8 mouse cellular contexts compared by ENCODE assay signal in the genomic region with DNA sequence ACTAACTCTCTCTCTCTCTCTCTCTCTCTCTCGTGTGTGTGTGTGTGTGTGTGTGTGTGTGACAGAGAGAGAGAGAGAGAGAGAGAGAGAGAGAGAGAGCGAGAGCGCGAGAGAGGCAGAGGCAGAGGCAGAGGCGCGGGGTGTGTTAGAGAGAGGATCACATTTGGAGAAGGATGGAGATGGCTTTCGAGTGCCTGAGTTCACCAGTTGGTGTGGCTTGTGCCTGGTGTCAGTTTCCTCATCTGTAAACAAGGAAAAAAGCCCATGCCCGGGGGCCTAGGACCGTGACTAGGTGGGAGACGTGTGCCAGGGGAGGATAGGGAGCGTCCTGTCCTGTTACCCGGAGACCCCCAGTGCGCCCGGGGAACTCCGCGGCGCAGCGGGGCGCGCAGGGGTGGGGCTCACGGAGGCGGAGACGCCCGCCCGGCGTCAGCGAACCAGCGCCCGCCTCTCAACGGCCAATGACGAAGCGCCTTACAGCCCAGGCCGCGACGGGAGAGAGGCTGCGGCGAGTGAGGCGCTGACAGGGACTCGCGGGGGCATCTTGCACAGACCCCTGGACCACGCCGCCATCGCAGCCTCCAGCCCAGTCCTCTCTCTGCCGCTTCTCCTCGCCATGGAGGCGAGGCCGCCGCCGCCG. TPM values are rescaled to one million over a fixed set of nuclear protein-coding genes. Genes with fewer than 3 reads are reported as not detected.
DNase-seq lines count a peak whose midpoint lies in the region; ATAC-seq lines count a peak whose summit lies in the region.

A gene (plus strand): TSS at position 485 of the 640 bp plus-strand sequence.

- H3K9ac ChIP-seq in intestine, embryonic 14.5 days (ENCODE audit: low read length), result peak within 1 kb of the TSS; percentile 80

- H3K4me3 ChIP-seq in intestine, embryonic 14.5 days (ENCODE audit: low read depth, low read length), result peak within 1 kb of the TSS; percentile 85

- intact Hi-C loops in gastrocnemius, postnatal 14 days (cut with DNase I; ENCODE audit: low total_unique reads), result no loop called here
- intact Hi-C loops in left cerebral cortex, postnatal 14 days (cut with DNase I), result loop anchor here (5.0 kb wide), 3 partner anchors 47 to 82 kb away; no protein-coding TSS in a partner anchor

- under 1% methylated on average over 45 of the region's 50 CpGs for WGBS in intestine, embryonic 14.5 days

- ATAC-seq in intestine, embryonic 14.5 days (replicated peaks; ENCODE audit: low FRiP score, low TSS enrichment, low read depth), result peak; percentile 96

- H3K9me3 ChIP-seq in intestine, embryonic 14.5 days (ENCODE audit: control insufficient read depth, low read length), result no peaks in the 10 kb centered on the region

- peak; percentile 84 for DNase-seq in adipocyte (ENCODE audit: low spot score)
- DNase-seq in embryo, embryonic 10 days (ENCODE audit: low spot score), result peak; percentile 95
- DNase-seq in gastrocnemius, postnatal 14 days, result peak; percentile 91
- peak; percentile 95 for DNase-seq in intestine, embryonic 14.5 days (ENCODE audit: low spot score)
- peak; percentile 88 to 92 for DNase-seq in left cerebral cortex, postnatal 14 days (ENCODE audit: low spot score in 2 of 2)
- peak; percentile 91 for DNase-seq in mesoderm, embryonic 11.5 days (ENCODE audit: low read depth, low spot score)
- peak; percentile 84 to 85 for DNase-seq in right cerebral cortex, postnatal 36 days (ENCODE audit: low spot score in 2 of 2)
- DNase-seq in yolk sac, embryonic 10.5 days (ENCODE audit: low spot score), result peak; percentile 92

- H3K4me1 ChIP-seq in intestine, embryonic 14.5 days (replicated peaks; ENCODE audit: control insufficient read depth, insufficient read depth, low read length), result peaks cover 21% of the 10 kb centered on the region

- H3K27me3 ChIP-seq in intestine, embryonic 14.5 days (replicated peaks; ENCODE audit: control insufficient read depth, insufficient read depth, low read length), result no peaks in the 10 kb centered on the region

- peak within 1 kb of the TSS; percentile 84 for H3K4me2 ChIP-seq in intestine, embryonic 14.5 days (ENCODE audit: low read length)

- H3K27ac ChIP-seq in intestine, embryonic 14.5 days (ENCODE audit: low read depth), result peak within 1 kb of the TSS; percentile 84

- H3K36me3 ChIP-seq in intestine, embryonic 14.5 days (ENCODE audit: control insufficient read depth, insufficient read depth, low read length), result peaks cover 10% of the 10 kb centered on the region; the same call in 1 of the 2 replicates

RNA-seq across cellular contexts. Expression of the gene that starts here (rescaled TPM):
- 10 to 100 TPM; 28.6 to 33.0 TPM for total RNA-seq in gastrocnemius, postnatal 14 days (2021)
- polyA plus RNA-seq in intestine, embryonic 14.5 days (2014; fragmentation: Nextera tagmentation; extraction: Ambion mirVana), result 95.1 and 98.6 TPM in 2 replicates
- 100 to 1,000 TPM; 251 to 257 TPM for total RNA-seq in left cerebral cortex, postnatal 14 days (2021)

Comparison
In these comparisons a context has a peak if more than half of its experiments do, and no peak if none do; other contexts are left out.
1. Peak in every context shown above with its lines: DNase-seq, ATAC-seq, H3K4me3 ChIP-seq and H3K27ac ChIP-seq.
2. RNA of the gene that starts here (total RNA-seq): 251 to 257 TPM in left cerebral cortex, postnatal 14 days; 28.6 to 33.0 TPM in gastrocnemius, postnatal 14 days; every median in the first group is over 4 times any median in the second.